Mouse (Mus musculus) testis, postnatal 14 days (tissue): ENCODE results near the gene Ccdc162.

Experiments used
- DNase-seq: peaks from one replicate; pipeline ENCODE4 v3.0.0; 2021; ENCODE audit warnings: low spot score

Ccdc162 gene

DNA sequence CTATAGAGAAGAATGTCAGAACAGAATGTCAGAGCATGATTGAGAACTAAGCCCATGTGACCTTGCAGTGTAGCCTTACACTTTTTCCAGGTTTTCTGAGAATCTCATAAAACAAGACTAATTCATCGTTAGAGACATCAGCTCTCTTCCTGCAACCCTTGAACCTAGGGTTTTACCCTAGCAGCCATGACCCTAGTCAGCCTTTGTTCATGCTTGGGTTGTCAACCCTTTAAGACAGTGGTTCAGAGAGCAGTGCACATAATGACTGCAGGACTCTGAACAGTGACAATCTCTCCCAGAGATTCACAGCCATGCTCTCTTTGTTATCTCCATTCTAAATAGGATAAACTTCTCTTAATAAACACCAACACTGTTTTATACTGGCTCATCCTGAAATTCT is 137.9 kb downstream of the Ccdc162 start:
- no peak for DNase-seq

GRCm38 (mm10) chr10:41576328-41576833 is 140.1 kb downstream of the Ccdc162 start:
- DNase-seq = no peak

DNA sequence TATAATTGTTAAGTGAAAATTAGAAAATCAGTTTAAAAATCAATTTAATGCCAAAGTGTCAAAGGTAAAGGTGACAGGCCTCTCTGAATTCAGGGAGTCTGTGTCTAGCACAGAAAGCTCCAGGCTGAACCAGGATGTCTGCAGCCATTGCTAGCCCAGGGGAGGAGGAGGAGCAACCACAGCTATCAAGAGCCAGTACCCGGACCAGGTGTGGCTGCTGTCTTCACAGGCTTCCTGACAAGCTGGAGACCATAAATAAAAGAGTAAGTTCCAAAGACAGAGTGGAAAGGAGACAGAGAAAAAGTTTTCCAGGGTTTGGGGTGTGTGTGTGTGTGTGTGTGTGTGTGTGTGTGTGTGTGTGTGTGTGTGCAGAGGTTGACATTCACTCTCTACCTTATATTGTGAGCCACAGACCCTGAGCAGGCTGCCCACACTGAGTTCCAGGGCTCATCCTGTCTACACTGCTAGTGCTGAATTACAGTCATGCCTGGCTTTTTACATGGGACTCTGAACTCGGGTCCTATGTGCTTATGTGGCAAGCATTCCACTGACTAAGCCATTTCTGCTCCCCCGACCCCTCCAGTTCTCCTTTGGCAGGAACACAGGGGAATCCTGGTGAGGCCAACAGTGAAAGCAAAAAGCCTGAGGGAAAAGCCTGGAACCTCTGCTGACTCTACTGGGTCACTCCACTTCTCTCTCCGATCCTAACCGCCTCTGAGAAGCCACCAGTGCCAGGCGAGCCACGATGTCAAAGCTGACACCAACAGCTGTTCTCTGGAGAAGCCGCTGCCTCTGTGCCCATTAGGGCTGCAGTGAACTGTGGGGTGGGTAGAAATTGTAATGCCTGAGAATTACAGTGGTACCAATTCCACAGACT is 140.7 kb downstream of the Ccdc162 start:
- no peak for DNase-seq

GRCm38 (mm10) chr10:41573190-41573589 is 143.2 kb downstream of the Ccdc162 start:
- no peak for DNase-seq

DNA sequence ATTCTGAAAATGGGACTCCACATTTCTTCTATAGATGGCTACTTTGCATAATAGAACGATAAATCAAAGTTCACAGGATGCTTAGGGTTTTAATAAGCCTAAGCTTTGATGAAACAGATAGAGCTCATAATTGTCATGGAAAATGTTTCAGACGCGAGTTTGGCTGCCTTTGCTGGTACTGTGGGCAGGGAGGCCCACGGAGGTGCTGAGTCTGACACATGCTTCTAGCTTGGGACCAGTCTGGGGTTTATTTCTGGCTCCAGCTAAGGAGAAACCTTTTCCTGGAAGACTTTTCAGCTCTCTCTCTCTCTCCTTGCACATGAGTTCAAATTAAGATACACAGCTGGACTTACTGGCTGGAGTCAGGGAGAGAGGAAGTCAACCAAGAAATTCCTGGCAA is 144.2 kb downstream of the Ccdc162 start:
- DNase-seq = no peak

DNA sequence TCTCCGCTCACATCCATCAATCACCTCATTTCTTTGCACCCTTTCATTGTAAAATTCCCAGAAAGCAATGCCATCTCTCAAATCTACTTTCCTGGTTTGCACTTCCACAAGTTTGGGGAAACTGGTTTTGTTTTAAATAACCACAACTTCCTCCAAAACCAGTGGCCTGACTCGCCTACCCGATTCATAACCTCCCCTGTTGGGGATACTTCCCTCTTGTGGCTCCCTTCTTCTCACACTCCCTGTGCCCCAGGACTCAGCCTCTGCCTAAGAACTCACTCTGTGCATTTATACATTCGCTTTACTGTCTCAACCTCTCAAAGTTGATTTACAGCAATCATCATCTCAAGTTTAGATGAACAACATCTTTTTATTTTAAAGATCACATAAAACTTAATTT is 145.4 kb downstream of the Ccdc162 start:
- DNase-seq = no peak

GRCm38 (mm10) chr10:41568306-41568705 is 148.1 kb downstream of the Ccdc162 start:
- no peak for DNase-seq

DNA sequence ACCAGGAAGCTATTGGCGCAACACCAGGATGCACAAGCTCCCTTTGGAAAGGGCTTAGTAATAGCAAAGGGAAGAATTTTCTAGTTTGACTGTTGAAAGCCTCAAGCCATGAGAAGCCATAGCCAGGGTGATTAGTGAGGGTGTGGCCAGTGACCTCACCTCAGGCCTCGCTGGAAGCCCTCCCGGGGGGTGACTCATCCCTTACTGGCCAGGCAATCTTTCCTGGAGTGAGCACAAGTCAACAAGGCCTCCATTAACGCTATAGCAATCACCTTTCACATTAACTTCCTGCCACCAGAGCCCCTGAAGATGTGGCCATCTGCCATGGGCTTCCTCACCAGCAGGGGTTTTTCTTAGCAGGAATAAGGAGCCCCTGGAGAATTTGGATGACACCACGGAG is 151.3 kb downstream of the Ccdc162 start:
- no peak for DNase-seq

GRCm38 (mm10) chr10:41561701-41562395 is 154.6 kb downstream of the Ccdc162 start:
- no peak for DNase-seq

GRCm38 (mm10) chr10:41558401-41558800 is 158.0 kb downstream of the Ccdc162 start:
- DNase-seq = no peak

GRCm38 (mm10) chr10:41555081-41555480 is 161.4 kb downstream of the Ccdc162 start:
- DNase-seq = no peak

- no peak for DNase-seq
Measured at GRCm38 (mm10) chr10:41553711-41554110, 162.7 kb downstream of the Ccdc162 start.

DNA sequence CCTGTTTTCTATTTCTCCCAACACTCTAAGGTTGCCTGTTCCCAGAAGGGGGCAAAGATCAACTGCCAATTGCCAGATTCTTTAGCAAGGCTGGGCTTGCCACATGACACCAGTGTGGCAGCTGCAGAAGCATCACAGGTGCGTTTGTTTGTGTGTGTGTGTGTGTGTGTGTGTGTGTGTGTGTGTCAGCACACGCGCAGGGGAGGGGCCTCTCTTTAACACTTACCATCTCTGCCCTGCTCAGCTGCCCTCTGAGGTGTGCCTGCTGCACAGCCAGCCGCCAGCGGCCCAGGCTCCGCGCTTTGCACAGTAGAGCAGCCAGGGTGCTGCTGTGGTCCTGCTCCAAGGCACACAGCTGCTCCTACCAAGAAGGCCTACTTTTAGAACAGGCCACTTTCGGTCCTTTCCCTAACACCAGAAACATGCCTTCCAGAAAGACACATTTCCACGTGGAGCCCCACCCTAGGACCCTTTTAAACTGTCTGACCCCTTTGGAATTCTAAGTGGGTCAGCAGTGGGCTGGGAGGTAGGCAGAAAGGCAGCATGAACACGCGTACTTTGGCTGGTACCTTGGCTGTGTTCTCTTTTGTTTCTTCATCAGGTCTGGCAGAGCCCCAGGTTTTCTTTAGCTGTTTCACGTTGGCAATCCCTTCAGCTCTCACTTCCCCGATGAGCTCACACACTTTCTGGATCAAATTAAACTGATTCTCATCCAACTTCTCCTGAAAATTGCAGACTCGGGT is 163.4 kb downstream of the Ccdc162 start:
- DNase-seq = no peak

GRCm38 (mm10) chr10:41552319-41552718 is 164.1 kb downstream of the Ccdc162 start:
- no peak for DNase-seq

GRCm38 (mm10) chr10:41550711-41551110 is 165.7 kb downstream of the Ccdc162 start:
- no peak for DNase-seq

DNA sequence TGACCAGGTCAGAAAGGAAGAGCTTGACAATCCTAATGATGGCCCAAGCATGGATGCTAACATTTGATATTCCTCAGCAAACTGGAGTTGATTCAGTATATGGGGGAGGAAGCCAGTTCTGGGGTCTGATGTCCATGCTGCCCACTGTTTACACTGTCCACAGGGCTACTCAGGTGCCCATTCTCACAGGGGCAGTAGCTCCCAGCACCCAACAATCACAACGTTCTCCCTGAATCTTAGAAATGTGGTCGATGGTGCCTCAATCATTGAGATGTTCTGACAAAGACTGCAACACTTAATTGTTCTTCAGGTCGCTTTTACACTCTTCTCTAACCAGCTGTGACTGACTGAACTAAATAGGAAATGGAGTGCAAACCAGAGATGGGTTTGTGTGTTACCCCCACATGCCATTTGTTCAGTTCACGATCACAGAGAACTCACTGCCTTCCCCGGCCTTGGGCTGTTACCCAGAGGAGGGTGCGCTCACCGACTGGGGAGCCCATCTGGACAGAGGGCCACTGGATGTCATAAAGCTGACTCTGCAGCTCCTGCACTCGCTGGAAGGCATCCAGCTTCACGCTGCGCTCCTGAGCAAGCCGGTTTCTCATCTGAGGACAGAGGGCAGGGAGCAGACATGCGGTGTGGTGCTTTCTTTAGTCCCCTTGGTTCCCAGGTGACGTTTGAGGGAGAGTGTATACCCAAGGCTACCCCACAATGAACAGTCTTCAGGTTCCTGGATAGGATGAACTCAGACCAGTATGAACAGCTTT is 169.9 kb downstream of the Ccdc162 start:
- DNase-seq = no peak

DNA sequence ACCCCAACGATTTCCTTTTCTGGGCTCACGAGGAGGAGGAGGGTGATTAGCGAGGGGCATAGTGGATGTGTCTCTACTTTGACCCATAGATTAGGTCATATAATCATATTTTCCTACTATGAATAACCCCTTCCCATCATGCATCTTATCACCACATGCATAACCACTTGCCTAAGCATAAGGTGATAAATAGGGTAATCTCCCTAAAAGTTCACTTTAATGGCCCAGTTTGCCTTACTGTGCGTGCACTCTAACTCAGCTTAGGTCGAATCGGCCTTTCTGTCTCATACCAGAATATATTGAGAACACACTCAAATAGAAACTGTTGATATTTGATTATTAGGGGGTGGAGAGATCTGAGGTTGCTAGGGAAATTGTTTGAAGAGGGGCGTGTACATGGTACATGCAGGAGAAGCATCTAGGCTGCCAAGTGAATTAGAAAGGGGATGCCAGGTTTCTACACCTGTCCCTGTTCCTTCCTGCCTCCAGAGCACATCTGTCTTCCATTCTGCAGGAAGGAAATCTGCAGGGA is 171.1 kb downstream of the Ccdc162 start:
- DNase-seq = no peak

GRCm38 (mm10) chr10:41544481-41545190 is 171.8 kb downstream of the Ccdc162 start:
- no peak for DNase-seq

DNA sequence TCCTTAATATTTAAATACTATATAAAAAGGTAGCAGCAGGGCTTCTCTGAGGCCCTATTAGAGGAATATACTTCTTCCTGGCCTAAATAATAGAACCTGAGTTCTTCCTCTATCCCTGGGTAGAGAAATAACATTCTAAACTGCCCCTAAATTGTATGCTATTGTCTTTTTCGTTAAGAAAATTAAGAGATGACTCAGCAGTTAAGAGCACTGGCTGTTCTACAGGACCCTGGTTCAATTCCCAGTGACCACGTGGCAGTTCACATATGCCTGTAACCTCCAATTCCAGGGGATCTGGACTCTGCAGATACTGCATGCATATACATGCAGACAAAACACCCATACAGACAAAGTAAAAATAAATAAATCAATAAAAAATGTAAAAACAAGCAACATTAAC is 172.6 kb downstream of the Ccdc162 start:
- DNase-seq = no peak

GRCm38 (mm10) chr10:41543439-41543838 is 173.0 kb downstream of the Ccdc162 start:
- DNase-seq = no peak

- no peak for DNase-seq
Measured at GRCm38 (mm10) chr10:41542057-41542456, 174.4 kb downstream of the Ccdc162 start.
